Mouse (Mus musculus) cerebellum, postnatal 14 days (tissue): ENCODE results near the gene Olfr138.

ENCODE experiments used
- DNase-seq, 2 experiments: peaks; one replicate each; pipeline ENCODE4 v3.0.0; 2021; ENCODE audit warnings: mixed read lengths in 2 of 2

Gene Olfr138

DNA sequence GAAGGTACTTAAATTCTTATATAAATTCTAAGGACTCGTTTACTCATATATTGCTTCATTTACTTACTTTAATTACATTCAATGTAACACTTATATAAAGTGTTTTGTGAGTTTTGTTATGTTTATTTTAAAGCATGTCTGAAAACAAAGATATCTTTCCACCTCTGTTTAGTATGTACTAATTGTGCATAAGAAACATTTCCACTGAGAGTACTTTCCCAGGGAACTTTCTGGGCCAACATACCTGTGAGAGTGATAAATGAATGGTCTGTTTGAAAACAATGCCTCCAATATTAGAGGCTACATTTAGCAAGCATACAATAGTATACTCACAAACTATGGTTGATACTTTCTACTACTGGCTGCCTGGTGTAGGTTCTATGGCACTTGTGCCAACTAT is at the start of gene Olfr138:
Olfr138 (plus strand) TSS at position 301 of the 400 bp plus-strand sequence.
- DNase-seq, result no peak

DNA sequence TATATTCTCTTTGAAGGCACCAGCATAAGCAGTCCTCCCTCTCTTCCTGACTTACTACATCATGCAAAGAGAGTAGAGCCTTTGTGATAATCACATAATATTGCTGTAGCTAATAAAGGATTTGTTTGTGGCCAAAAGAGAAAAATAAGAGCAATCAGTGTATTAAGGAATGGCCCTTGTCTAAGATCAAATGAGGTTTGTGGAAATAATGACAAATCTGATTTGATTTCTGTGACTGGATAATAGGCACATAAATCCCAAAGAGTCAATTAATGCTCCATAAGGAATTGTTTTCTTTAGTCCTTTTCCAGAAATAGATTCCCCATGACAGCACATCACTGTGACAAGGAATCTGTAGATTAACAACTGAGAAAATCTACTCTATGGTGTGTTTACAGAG is 46.6 kb downstream of the Olfr138 start, which contains the start of gene Olfr137:
Olfr137 (minus strand) TSS at position 101 of the 400 bp plus-strand sequence.
- DNase-seq, result no peak
